Mouse (Mus musculus) cerebellum, postnatal 10 days (tissue): ENCODE results near the gene Arhgef28.

Experiments
- DNase-seq, 2 experiments: peaks; one replicate each; pipeline ENCODE4 v3.0.0; 2021; ENCODE audit warnings: mixed read lengths in 2 of 2

Gene Arhgef28

GRCm38 (mm10) chr13:97954051-97954450 lies 252.2 kb downstream of the Arhgef28 start:
- no peak for DNase-seq

GRCm38 (mm10) chr13:97953526-97953925 lies 252.7 kb downstream of the Arhgef28 start:
- DNase-seq, result no peak

GRCm38 (mm10) chr13:97948856-97949255 lies 257.4 kb downstream of the Arhgef28 start:
- DNase-seq, result no peak

- no peak for DNase-seq
Measured at GRCm38 (mm10) chr13:97947598-97947997, 258.6 kb downstream of the Arhgef28 start.

- DNase-seq, result no peak
Measured at GRCm38 (mm10) chr13:97946422-97946821, 259.8 kb downstream of the Arhgef28 start.

- no peak for DNase-seq
Measured at GRCm38 (mm10) chr13:97941909-97942680, 264.1 kb downstream of the Arhgef28 start.

- no peak for DNase-seq
Measured at GRCm38 (mm10) chr13:97941099-97941498, 265.1 kb downstream of the Arhgef28 start.

- peak; percentile 39 to 51 for DNase-seq
Measured at GRCm38 (mm10) chr13:97939433-97940160, 266.6 kb downstream of the Arhgef28 start.

GRCm38 (mm10) chr13:97938596-97939297 lies 267.5 kb downstream of the Arhgef28 start:
- peak; percentile 95 to 98 for DNase-seq

GRCm38 (mm10) chr13:97937919-97938318 lies 268.3 kb downstream of the Arhgef28 start:
- DNase-seq, result peak; percentile 76 to 82

GRCm38 (mm10) chr13:97928135-97928497 lies 278.1 kb downstream of the Arhgef28 start:
- DNase-seq, result no peak

GRCm38 (mm10) chr13:97927376-97928134 lies 278.7 kb downstream of the Arhgef28 start:
- DNase-seq, result no peak

GRCm38 (mm10) chr13:97926371-97926770 lies 279.9 kb downstream of the Arhgef28 start:
- no peak for DNase-seq

GRCm38 (mm10) chr13:97923009-97923408 lies 283.2 kb downstream of the Arhgef28 start:
- DNase-seq, result peak; percentile 63 to 80

- DNase-seq, result no peak
Measured at GRCm38 (mm10) chr13:97919590-97919989, 286.6 kb downstream of the Arhgef28 start.

- peak; percentile 19 to 31 for DNase-seq
Measured at GRCm38 (mm10) chr13:97918117-97918900, 287.9 kb downstream of the Arhgef28 start.

- no peak for DNase-seq
Measured at GRCm38 (mm10) chr13:97911013-97911412, 295.2 kb downstream of the Arhgef28 start.

GRCm38 (mm10) chr13:97902821-97903220 lies 303.4 kb downstream of the Arhgef28 start:
- no peak for DNase-seq

GRCm38 (mm10) chr13:97900380-97900758 lies 305.9 kb downstream of the Arhgef28 start:
- peak; percentile 22 to 41 for DNase-seq

- peak; percentile 32 to 34 for DNase-seq
Measured at GRCm38 (mm10) chr13:97899604-97900379, 306.4 kb downstream of the Arhgef28 start.

GRCm38 (mm10) chr13:97898590-97898989 lies 307.6 kb downstream of the Arhgef28 start:
- DNase-seq, result no peak
